Mouse (Mus musculus) forebrain, embryonic 14.5 days (tissue): Measurements from ENCODE around the gene Hspa1b. TPM values are rescaled to one million over a fixed set of nuclear protein-coding genes. Genes with fewer than 3 reads are reported as not detected.

Experiments
- ATAC-seq: fragments of 200-750 bp; cut with Nextera tagmentation; 2 replicates; pipeline ENCODE4 v1.8.0; 2017; ENCODE audit warnings: mild to moderate bottlenecking, moderate library complexity
- DNase-seq: peaks from one replicate; pipeline ENCODE4 v3.0.0-alpha.2; 2015; ENCODE audit warnings: low spot score
- H3K27ac ChIP-seq: fragments of 300-500 bp; sonication (generic); 2 replicates; pipeline ENCODE4 v1.5.1; 2014; ENCODE audit warnings: low read depth, mild to moderate bottlenecking, control low read depth, low read length, moderate library complexity
- H3K27me3 ChIP-seq: fragments of 300-500 bp; sonication (generic); replicated peaks from 2 replicates; pipeline ENCODE4 v1.6.1; 2014; ENCODE audit warnings: low read length, control low read depth, mixed read lengths; ENCODE audit not compliant: control insufficient read depth, insufficient read depth
- H3K36me3 ChIP-seq: fragments of 300-500 bp; sonication (generic); 2 replicates; pipeline ENCODE4 v1.6.1; 2014; ENCODE audit warnings: low read length, control low read depth; ENCODE audit not compliant: control insufficient read depth, insufficient read depth
- H3K4me1 ChIP-seq: fragments of 300-500 bp; sonication (generic); 2 replicates; pipeline ENCODE4 v1.6.1; 2014; ENCODE audit warnings: antibody characterized with exemption, low read length, control low read depth; ENCODE audit not compliant: control insufficient read depth, insufficient read depth
- H3K4me2 ChIP-seq: fragments of 300-500 bp; sonication (generic); 2 replicates; pipeline ENCODE4 v1.6.1; 2014; ENCODE audit warnings: mild to moderate bottlenecking, control low read depth, low read length
- H3K4me3 ChIP-seq: fragments of 300-500 bp; sonication (generic); 2 replicates; pipeline ENCODE4 v1.5.1; 2014; ENCODE audit warnings: low read depth, low read length, control low read depth
- H3K9ac ChIP-seq: fragments of 300-500 bp; sonication (generic); 2 replicates; pipeline ENCODE4 v1.6.1; 2014; ENCODE audit warnings: mild to moderate bottlenecking, low read length, control low read depth, moderate library complexity
- H3K9me3 ChIP-seq: fragments of 300-500 bp; sonication (generic); replicated peaks from 2 replicates; pipeline ENCODE4 v1.6.1; 2016; ENCODE audit warnings: low read length, control low read depth, mixed read lengths; ENCODE audit not compliant: control insufficient read depth
- WGBS: fragments of 180-500 bp; shearing (Covaris S2); extraction: QIAGEN DNeasy Blood & Tissue Kit; methylation state at CpG from one replicate; pipeline ENCODE4 v1.1.7; 2014; 5-methylcytosine and 5-hydroxymethylcytosine counted together
- polyA plus RNA-seq: library from polyadenylated mRNA; unstranded; fragments of >200 nt; fragmentation: Nextera tagmentation; extraction: Ambion mirVana; gene quantifications from 2 replicates; pipeline ENCODE4 v1.2.1, GENCODE M21; 2014

The Hspa1b gene
- polyA plus RNA-seq, 1 experiment from 2014 or later = not detected

DNA sequence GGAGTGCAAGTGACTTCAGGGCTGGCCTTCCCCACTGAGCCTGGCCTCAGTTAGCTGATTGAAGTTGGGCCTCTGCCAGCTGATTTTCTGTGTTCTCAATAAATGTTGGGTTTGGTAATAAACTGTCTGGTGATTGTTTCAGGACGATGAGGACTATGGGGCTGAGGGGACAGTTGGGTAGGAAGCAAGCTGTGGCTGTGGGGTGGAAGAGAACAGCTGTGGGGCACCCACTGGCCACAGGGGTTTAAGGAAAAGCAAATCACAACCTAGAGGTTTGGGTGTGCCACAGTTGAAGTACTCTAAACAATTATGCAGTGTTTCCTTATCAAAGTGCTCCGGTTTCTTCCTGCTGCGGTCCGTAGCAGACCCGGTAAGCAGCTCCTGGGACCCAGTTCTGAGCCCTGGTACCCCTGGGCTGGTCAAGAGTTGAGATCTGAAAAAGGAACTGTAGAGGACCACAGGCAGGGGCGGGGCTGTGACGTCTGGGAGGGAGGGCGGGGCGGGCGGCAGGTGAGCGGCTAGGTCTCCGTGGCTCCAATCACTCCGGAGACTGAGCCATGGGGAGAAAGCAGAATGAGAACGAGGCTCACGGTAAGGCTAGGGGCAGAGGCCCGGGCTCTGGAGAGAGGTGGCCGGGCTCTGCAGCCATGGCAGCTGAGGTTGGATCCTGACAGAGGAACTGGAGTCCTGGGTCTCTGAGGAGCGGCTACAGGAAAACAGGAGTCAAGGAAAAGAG, 44.9 kb downstream of the Hspa1b start, which contains the start of gene Slc44a4:
Slc44a4 (plus strand) TSS at position 537 of the 736 bp plus-strand sequence.
- Histone ChIP-seq H3K9me3 (no peaks in the 10 kb centered on the region), H3K4me2 (no peak within 1 kb of the TSS), H3K4me3 (no peak within 1 kb of the TSS), H3K27ac (no peak within 1 kb of the TSS), H3K4me1 (no peaks in the 10 kb centered on the region), H3K36me3 (peaks cover 51% of the 10 kb centered on the region), H3K9ac (no peak within 1 kb of the TSS), H3K27me3 (no peaks in the 10 kb centered on the region)
- ATAC-seq = no peak
- 40% methylated on average over 18 of the region's 18 CpGs for WGBS
- no peak for DNase-seq

DNA sequence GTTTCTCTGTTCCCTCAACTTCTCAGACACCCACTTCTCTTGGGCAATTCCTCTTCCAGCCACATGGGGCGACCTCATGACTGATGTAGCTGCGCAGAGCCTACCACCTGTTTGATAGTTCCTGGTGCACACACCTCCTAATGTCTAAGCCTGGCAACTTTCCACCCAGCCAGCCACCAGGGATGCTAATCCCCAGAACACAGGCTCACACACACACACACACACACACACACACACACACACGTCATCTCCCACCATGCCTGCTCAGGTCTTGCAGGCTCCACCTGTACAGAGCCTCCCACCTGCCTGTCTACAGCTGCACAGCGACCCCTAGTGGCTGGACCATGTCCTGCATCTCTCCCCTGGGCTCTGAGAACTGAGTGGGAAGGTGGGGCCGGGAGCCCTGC, 47.1 kb downstream of the Hspa1b start:
- Histone ChIP-seq H3K9ac (no peak overlapping the region), H3K4me1 (no peaks in the 10 kb centered on the region), H3K9me3 (no peaks in the 10 kb centered on the region), H3K4me2 (no peak overlapping the region), H3K27ac (no peak overlapping the region), H3K27me3 (no peaks in the 10 kb centered on the region), H3K36me3 (peaks cover 72% of the 10 kb centered on the region), H3K4me3 (no peak overlapping the region)
- WGBS = 32% methylated on average over 5 of the region's 5 CpGs
- DNase-seq = peak; percentile 61
- peak; percentile 64 for ATAC-seq

DNA sequence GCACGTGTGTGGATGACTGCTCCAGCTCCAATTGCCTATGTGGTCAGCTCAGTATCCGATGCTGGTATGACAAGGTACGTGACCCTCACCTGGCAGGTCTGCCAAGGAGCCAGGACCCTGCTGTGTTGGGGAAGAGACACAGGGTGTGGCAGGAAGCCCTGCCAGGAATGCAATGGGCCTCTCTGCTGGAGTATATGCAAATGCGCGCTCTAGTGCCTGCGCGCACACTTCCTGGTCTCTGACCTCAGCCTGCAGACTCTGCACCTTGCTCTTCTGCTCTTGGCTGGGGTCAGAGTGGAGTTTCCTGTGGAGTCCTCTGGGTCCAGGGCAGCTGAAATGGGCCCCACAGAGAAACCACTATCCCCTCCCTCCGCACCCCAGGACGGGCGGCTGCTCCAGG, 48.1 kb downstream of the Hspa1b start:
- Histone ChIP-seq H3K36me3 (peaks cover 82% of the 10 kb centered on the region), H3K4me3 (no peak overlapping the region), H3K9ac (no peak overlapping the region), H3K4me1 (no peaks in the 10 kb centered on the region), H3K27me3 (no peaks in the 10 kb centered on the region), H3K9me3 (no peaks in the 10 kb centered on the region), H3K4me2 (no peak overlapping the region), H3K27ac (no peak overlapping the region)
- no peak for DNase-seq
- no peak for ATAC-seq
- WGBS = 93% methylated on average over 10 of the region's 10 CpGs

Other genes with a start within 250 kb of the Hspa1b start
- not detected in 2 replicates for gene C4b, start 215.4 kb downstream of the Hspa1b start, polyA plus RNA-seq
- gene Cyp21a1, start 154.7 kb downstream of the Hspa1b start, polyA plus RNA-seq = not detected in 2 replicates
- 31.7 and 33.8 TPM in 2 replicates for gene Stk19, start 122.3 kb downstream of the Hspa1b start, polyA plus RNA-seq
- gene Dxo, start 122.2 kb downstream of the Hspa1b start, polyA plus RNA-seq = 54.9 and 66.4 TPM in 2 replicates
- 36.6 and 46.9 TPM in 2 replicates for gene Skiv2l, start 109.0 kb downstream of the Hspa1b start, polyA plus RNA-seq
- 82.9 and 92.3 TPM in 2 replicates for gene Nelfe, start 108.8 kb downstream of the Hspa1b start, polyA plus RNA-seq
- 0.93 and 0.94 TPM in 2 replicates for gene Cfb, start 96.7 kb downstream of the Hspa1b start, polyA plus RNA-seq
- 3.5 and 3.8 TPM in 2 replicates for gene Zbtb12, start 79.8 kb downstream of the Hspa1b start, polyA plus RNA-seq
- 0.28 TPM in 1 of 2 replicates, not detected in the other for gene Gm20547, start 77.2 kb downstream of the Hspa1b start, polyA plus RNA-seq
- gene C2, start 61.0 kb downstream of the Hspa1b start, polyA plus RNA-seq = 1.3 and 1.4 TPM in 2 replicates
- gene Ehmt2, start 60.8 kb downstream of the Hspa1b start, polyA plus RNA-seq = 62.5 and 76.9 TPM in 2 replicates
- not detected in 2 replicates for gene Slc44a4, start 44.8 kb downstream of the Hspa1b start, polyA plus RNA-seq
- gene Neu1, start 28.0 kb downstream of the Hspa1b start, polyA plus RNA-seq = 16.2 and 20.0 TPM in 2 replicates
- not detected in 2 replicates for gene Gm20481, start 10.7 kb upstream of the Hspa1b start, polyA plus RNA-seq
- 1.4 and 3.7 TPM in 2 replicates for gene Hspa1a, start 12.9 kb upstream of the Hspa1b start, polyA plus RNA-seq
- gene Hspa1l, start 13.5 kb upstream of the Hspa1b start, polyA plus RNA-seq = 1.3 and 1.4 TPM in 2 replicates
- gene Lsm2, start 22.6 kb upstream of the Hspa1b start, polyA plus RNA-seq = 131 and 148 TPM in 2 replicates
- gene Vars, start 41.7 kb upstream of the Hspa1b start, polyA plus RNA-seq = 42.4 and 53.9 TPM in 2 replicates
- gene Vwa7, start 57.3 kb upstream of the Hspa1b start, polyA plus RNA-seq = 0.05 and 0.11 TPM in 2 replicates
- 2.9 and 6.2 TPM in 2 replicates for gene Sapcd1, start 68.8 kb upstream of the Hspa1b start, polyA plus RNA-seq
- gene Msh5, start 87.5 kb upstream of the Hspa1b start, polyA plus RNA-seq = 2.3 and 2.6 TPM in 2 replicates
- 28.3 and 37.3 TPM in 2 replicates for gene Clic1, start 90.7 kb upstream of the Hspa1b start, polyA plus RNA-seq
- 617 and 661 TPM in 2 replicates for gene Ddah2, start 99.8 kb upstream of the Hspa1b start, polyA plus RNA-seq
- not detected in 2 replicates for gene Ly6g6c, start 106.2 kb upstream of the Hspa1b start, polyA plus RNA-seq
- 0.28 and 0.42 TPM in 2 replicates for gene Mpig6b, start 106.9 kb upstream of the Hspa1b start, polyA plus RNA-seq
- 10.1 and 10.7 TPM in 2 replicates for gene Ly6g6e, start 117.7 kb upstream of the Hspa1b start, polyA plus RNA-seq
- gene Ly6g6d, start 118.8 kb upstream of the Hspa1b start, polyA plus RNA-seq = 0.76 and 1.1 TPM in 2 replicates
- gene Ly6g6f, start 126.4 kb upstream of the Hspa1b start, polyA plus RNA-seq = 0.15 TPM in 1 of 2 replicates, not detected in the other
- gene Abhd16a, start 130.0 kb upstream of the Hspa1b start, polyA plus RNA-seq = 69.9 and 75.7 TPM in 2 replicates
- not detected in 2 replicates for gene Ly6g5c, start 149.0 kb upstream of the Hspa1b start, polyA plus RNA-seq
- gene Ly6g5b, start 156.2 kb upstream of the Hspa1b start, polyA plus RNA-seq = 0.89 and 1.1 TPM in 2 replicates
- 31.3 and 34.2 TPM in 2 replicates for gene Gpank1, start 162.2 kb upstream of the Hspa1b start, polyA plus RNA-seq
- gene Csnk2b, start 162.8 kb upstream of the Hspa1b start, polyA plus RNA-seq = 313 and 353 TPM in 2 replicates
- gene D17H6S53E, start 167.1 kb upstream of the Hspa1b start, polyA plus RNA-seq = 5.2 and 5.5 TPM in 2 replicates
- gene Apom, start 172.8 kb upstream of the Hspa1b start, polyA plus RNA-seq = 0.22 and 0.29 TPM in 2 replicates
- gene Bag6, start 175.9 kb upstream of the Hspa1b start, polyA plus RNA-seq = 128 and 144 TPM in 2 replicates
- 117 and 141 TPM in 2 replicates for gene Prrc2a, start 205.7 kb upstream of the Hspa1b start, polyA plus RNA-seq
- gene Aif1, start 216.8 kb upstream of the Hspa1b start, polyA plus RNA-seq = 6.9 and 7.3 TPM in 2 replicates
- 6.1 and 8.0 TPM in 2 replicates for gene Lst1, start 229.2 kb upstream of the Hspa1b start, polyA plus RNA-seq
- gene Ltb, start 235.2 kb upstream of the Hspa1b start, polyA plus RNA-seq = 0.39 TPM in 1 of 2 replicates, not detected in the other
- not detected in 2 replicates for gene Tnf, start 242.8 kb upstream of the Hspa1b start, polyA plus RNA-seq
- 0.13 and 0.21 TPM in 2 replicates for gene Lta, start 246.1 kb upstream of the Hspa1b start, polyA plus RNA-seq